Mouse (Mus musculus): Measurements from ENCODE around the gene Timm13. TPM values are rescaled to one million over a fixed set of nuclear protein-coding genes. Genes with fewer than 3 reads are reported as not detected.

Timm13 gene
- polyA plus RNA-seq (2016; fragmentation: Nextera tagmentation; extraction: Ambion mirVana), result 285 and 293 TPM in 2 replicates

GRCm38 (mm10) chr10:80900318-80901247 lies at the start of gene Timm13:
TSS of gene Timm13 (minus strand) at chr10:80900969.
- Histone ChIP-seq H3K36me3 (peaks cover 50% of the 10 kb centered on the region), H3K9ac (peak within 1 kb of the TSS; percentile 94), H3K4me1 (replicated peaks) (peaks cover 32% of the 10 kb centered on the region), H3K4me2 (peak within 1 kb of the TSS; percentile 93), H3K4me3 (peak within 1 kb of the TSS; percentile 97), H3K27me3 (replicated peaks) (0 out of 2 replicates have a peak, but pooled peaks cover 10% of the 10 kb centered on the region), H3K9me3 (replicated peaks) (no peaks in the 10 kb centered on the region), H3K27ac (ENCODE audit: poor library complexity, severe bottlenecking) (peak within 1 kb of the TSS; percentile 75)
- peak; percentile 96 for ATAC-seq (ENCODE audit: insufficient number of reproducible peaks, low FRiP score)
- under 1% methylated on average over 72 of the region's 72 CpGs for WGBS

- Histone ChIP-seq H3K9me3 (replicated peaks) (no peaks in the 10 kb centered on the region), H3K4me3 (no peak overlapping the region), H3K27ac (ENCODE audit: poor library complexity, severe bottlenecking) (no peak overlapping the region), H3K27me3 (replicated peaks) (0 out of 2 replicates have a peak, but pooled peaks cover 3% of the 10 kb centered on the region), H3K9ac (no peak overlapping the region), H3K4me1 (replicated peaks) (peaks cover 51% of the 10 kb centered on the region), H3K4me2 (no peak overlapping the region), H3K36me3 (no peaks in the 10 kb centered on the region)
- no peak for ATAC-seq (ENCODE audit: insufficient number of reproducible peaks, low FRiP score)
- WGBS, result 30% methylated on average over 5 of the region's 5 CpGs
These were observed 49.5 kb upstream of the Timm13 start for GRCm38 (mm10) chr10:80950314-80950713.

- H3K27ac ChIP-seq (ENCODE audit: poor library complexity, severe bottlenecking), result no peak overlapping the region
- WGBS, result 64% methylated on average over 3 of the region's 3 CpGs
These were observed 48.3 kb upstream of the Timm13 start for GRCm38 (mm10) chr10:80949081-80949480.

GRCm38 (mm10) chr10:80948570-80948969 lies 47.8 kb upstream of the Timm13 start:
- no peak overlapping the region for H3K4me2 ChIP-seq
- H3K9ac ChIP-seq, result no peak overlapping the region
- 0 out of 2 replicates have a peak, but pooled peaks cover 3% of the 10 kb centered on the region for H3K27me3 ChIP-seq (replicated peaks)
- H3K4me1 ChIP-seq (replicated peaks), result peaks cover 43% of the 10 kb centered on the region
- H3K9me3 ChIP-seq (replicated peaks), result no peaks in the 10 kb centered on the region
- H3K27ac ChIP-seq (ENCODE audit: poor library complexity, severe bottlenecking), result peak overlapping the region; percentile 71
- peak; percentile 79 for ATAC-seq (ENCODE audit: insufficient number of reproducible peaks, low FRiP score)
- no peak overlapping the region for H3K4me3 ChIP-seq
- no peaks in the 10 kb centered on the region for H3K36me3 ChIP-seq
- WGBS, result 29% methylated on average over 6 of the region's 6 CpGs

More at GRCm38 (mm10) chr10:80949081-80949480, 48.3 kb upstream of the Timm13 start:
- Histone ChIP-seq H3K9ac (no peak overlapping the region), H3K4me3 (no peak overlapping the region), H3K9me3 (replicated peaks) (no peaks in the 10 kb centered on the region), H3K4me2 (no peak overlapping the region), H3K4me1 (replicated peaks) (peaks cover 39% of the 10 kb centered on the region), H3K27me3 (replicated peaks) (0 out of 2 replicates have a peak, but pooled peaks cover 3% of the 10 kb centered on the region), H3K36me3 (no peaks in the 10 kb centered on the region)
- ATAC-seq (ENCODE audit: insufficient number of reproducible peaks, low FRiP score), result no peak

- Histone ChIP-seq H3K9ac (no peak overlapping the region), H3K9me3 (replicated peaks) (no peaks in the 10 kb centered on the region), H3K27ac (ENCODE audit: poor library complexity, severe bottlenecking) (peak overlapping the region; percentile 71), H3K36me3 (no peaks in the 10 kb centered on the region), H3K4me3 (no peak overlapping the region), H3K27me3 (replicated peaks) (0 out of 2 replicates have a peak, but pooled peaks cover 3% of the 10 kb centered on the region), H3K4me2 (no peak overlapping the region), H3K4me1 (replicated peaks) (peaks cover 51% of the 10 kb centered on the region)
- ATAC-seq (ENCODE audit: insufficient number of reproducible peaks, low FRiP score), result peak; percentile 34; the same call in 1 of the 2 replicates
- WGBS, result 17% methylated on average over 2 of the region's 2 CpGs
These were observed 47.0 kb upstream of the Timm13 start for GRCm38 (mm10) chr10:80947802-80948201.

- WGBS, result 63% methylated on average over 14 of the region's 14 CpGs
- Histone ChIP-seq H3K27ac (ENCODE audit: poor library complexity, severe bottlenecking) (peak overlapping the region; percentile 71), H3K36me3 (no peaks in the 10 kb centered on the region), H3K4me2 (no peak overlapping the region), H3K4me3 (no peak overlapping the region), H3K9me3 (replicated peaks) (no peaks in the 10 kb centered on the region), H3K4me1 (replicated peaks) (peaks cover 56% of the 10 kb centered on the region), H3K27me3 (replicated peaks) (0 out of 2 replicates have a peak, but pooled peaks cover 3% of the 10 kb centered on the region), H3K9ac (no peak overlapping the region)
- ATAC-seq (ENCODE audit: insufficient number of reproducible peaks, low FRiP score), result no peak
These were observed 46.1 kb upstream of the Timm13 start for GRCm38 (mm10) chr10:80946684-80947437.

- Histone ChIP-seq H3K9me3 (replicated peaks) (no peaks in the 10 kb centered on the region), H3K4me1 (replicated peaks) (peaks cover 72% of the 10 kb centered on the region), H3K9ac (no peak overlapping the region), H3K27ac (ENCODE audit: poor library complexity, severe bottlenecking) (no peak overlapping the region), H3K36me3 (no peaks in the 10 kb centered on the region), H3K4me3 (no peak overlapping the region), H3K27me3 (replicated peaks) (no peaks in the 10 kb centered on the region), H3K4me2 (no peak overlapping the region)
- WGBS, result 87% methylated on average over 5 of the region's 5 CpGs
- ATAC-seq (ENCODE audit: insufficient number of reproducible peaks, low FRiP score), result no peak
These were observed 43.5 kb upstream of the Timm13 start for GRCm38 (mm10) chr10:80944231-80944630.

GRCm38 (mm10) chr10:80943701-80944100 lies 42.9 kb upstream of the Timm13 start:
- peaks cover 72% of the 10 kb centered on the region for H3K4me1 ChIP-seq (replicated peaks)
- no peak overlapping the region for H3K4me3 ChIP-seq
- H3K27me3 ChIP-seq (replicated peaks), result no peaks in the 10 kb centered on the region
- H3K9me3 ChIP-seq (replicated peaks), result no peaks in the 10 kb centered on the region
- H3K4me2 ChIP-seq, result no peak overlapping the region
- H3K9ac ChIP-seq, result no peak overlapping the region
- 50% methylated on average over 9 of the region's 9 CpGs for WGBS
- H3K36me3 ChIP-seq, result no peaks in the 10 kb centered on the region
- peak overlapping the region; percentile 3; the same call in 1 of the 2 replicates for H3K27ac ChIP-seq (ENCODE audit: poor library complexity, severe bottlenecking)
- ATAC-seq (ENCODE audit: insufficient number of reproducible peaks, low FRiP score), result no peak

GRCm38 (mm10) chr10:80942919-80943318 lies 42.1 kb upstream of the Timm13 start:
- no peaks in the 10 kb centered on the region for H3K27me3 ChIP-seq (replicated peaks)
- no peak overlapping the region for H3K4me3 ChIP-seq
- no peaks in the 10 kb centered on the region for H3K36me3 ChIP-seq
- ATAC-seq (ENCODE audit: insufficient number of reproducible peaks, low FRiP score), result no peak
- WGBS, result 54% methylated on average over 8 of the region's 8 CpGs
- H3K4me2 ChIP-seq, result no peak overlapping the region
- peaks cover 72% of the 10 kb centered on the region for H3K4me1 ChIP-seq (replicated peaks)
- 0 out of 2 replicates have a peak overlapping the region, but pooled peaks have one; percentile 28 for H3K9ac ChIP-seq
- H3K9me3 ChIP-seq (replicated peaks), result no peaks in the 10 kb centered on the region
- peak overlapping the region; percentile 3; the same call in 1 of the 2 replicates for H3K27ac ChIP-seq (ENCODE audit: poor library complexity, severe bottlenecking)

GRCm38 (mm10) chr10:80940988-80941347 lies 40.2 kb upstream of the Timm13 start:
- H3K4me1 ChIP-seq (replicated peaks), result peaks cover 76% of the 10 kb centered on the region
- H3K36me3 ChIP-seq, result no peaks in the 10 kb centered on the region
- no peaks in the 10 kb centered on the region for H3K27me3 ChIP-seq (replicated peaks)
- WGBS, result 11% methylated on average over 2 of the region's 2 CpGs
- H3K27ac ChIP-seq (ENCODE audit: poor library complexity, severe bottlenecking), result peak overlapping the region; percentile 100
- H3K9ac ChIP-seq, result peak overlapping the region; percentile 55
- no peak for ATAC-seq (ENCODE audit: insufficient number of reproducible peaks, low FRiP score)
- H3K4me3 ChIP-seq, result peak overlapping the region; percentile 21; the same call in 1 of the 2 replicates
- no peaks in the 10 kb centered on the region for H3K9me3 ChIP-seq (replicated peaks)
- peak overlapping the region; percentile 59 for H3K4me2 ChIP-seq
